Mouse (Mus musculus) C3H10T1/2 (cell line): Measurements from ENCODE around the gene Ttll3. TPM values are rescaled to one million over a fixed set of nuclear protein-coding genes. Genes with fewer than 3 reads are reported as not detected.

Source experiments
- polyA plus RNA-seq, 2 experiments: library from polyadenylated mRNA; unstranded; fragments of >200 nt; fragmentation: generic; extraction: Trizol; gene quantifications; one replicate each; pipeline ENCODE4 v1.2.1; 2012; ENCODE audit warnings: missing spikeins in 2 of 2

The Ttll3 gene
- 1 to 10 TPM in 1 of 2 experiments, under 1 TPM in 1; 0.75 to 7.1 TPM for polyA plus RNA-seq

DNA sequence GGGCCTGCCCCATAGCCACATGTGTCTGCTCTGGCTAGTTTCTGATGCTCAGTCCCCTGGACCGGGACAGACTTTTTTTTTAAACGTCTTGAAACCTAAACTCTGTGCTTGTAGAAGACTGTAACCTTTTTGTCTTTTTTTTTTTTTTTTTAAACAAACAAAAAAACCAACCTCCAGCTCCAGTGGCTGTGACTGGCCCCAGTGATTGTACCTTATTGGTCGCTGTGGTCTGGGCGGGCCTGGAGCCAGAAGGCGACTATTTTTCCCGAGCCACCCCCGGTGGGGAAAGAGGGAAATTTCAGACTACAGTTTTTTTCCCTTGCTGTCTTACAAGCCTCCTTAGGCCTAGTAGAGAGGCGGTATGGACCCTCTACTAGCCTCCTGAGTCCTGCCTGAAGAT, at the start of gene Ttll3:
TSS of gene Ttll3 (plus strand) at position 301 of the 400 bp plus-strand sequence.

DNA sequence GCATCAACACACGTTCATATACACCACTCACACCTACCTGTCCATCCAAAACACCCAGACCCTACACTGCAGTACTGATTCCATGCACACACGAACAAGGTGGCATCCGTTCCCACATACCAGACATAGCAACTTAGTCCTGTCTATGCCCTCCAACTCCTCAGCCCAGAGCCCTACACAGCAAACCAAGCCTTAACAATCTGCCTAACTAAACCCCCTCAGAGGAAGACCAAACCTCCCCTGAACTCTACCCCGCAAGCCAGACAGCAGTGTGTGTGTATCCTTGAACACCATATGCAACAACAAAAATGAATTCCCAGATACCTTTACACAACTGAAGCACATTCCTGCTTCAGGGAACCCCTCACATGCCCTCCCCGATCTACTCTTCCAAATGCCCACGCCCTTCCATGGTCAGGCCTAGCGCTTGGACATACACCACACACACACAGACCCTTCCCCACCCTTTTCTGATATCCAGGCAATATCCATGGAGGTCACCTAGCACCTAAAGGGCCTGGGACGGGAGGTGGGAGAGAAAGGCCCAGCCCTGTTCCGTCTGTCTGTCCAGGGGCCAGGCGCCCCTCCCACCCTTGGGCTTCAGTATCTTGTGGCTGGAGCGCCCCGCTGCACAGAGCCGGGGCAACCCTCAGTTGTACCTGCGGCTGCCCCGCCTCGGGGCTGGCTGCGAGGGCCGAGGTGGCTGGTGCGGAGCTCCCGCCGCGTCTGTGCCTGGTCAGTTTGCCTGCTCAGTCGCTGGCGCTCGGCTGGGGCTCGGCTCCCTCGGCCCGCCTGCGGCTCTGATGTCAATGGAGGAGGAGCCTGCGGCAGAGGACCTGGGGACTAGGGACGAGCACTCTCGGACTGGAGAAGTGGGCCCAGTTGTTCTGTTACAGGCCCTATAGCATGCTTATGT, 45.6 kb upstream of the Ttll3 start, which contains the start of gene Camk1:
TSS of gene Camk1 (minus strand) at position 808 of the 916 bp plus-strand sequence.

GRCm38 (mm10) chr6:113377496-113378385, 11.3 kb upstream of the Ttll3 start, which contains the start of the genes Tada3 and Arpc4:
Gene Tada3, minus strand, starts transcription at chr6:113377883.
Gene Arpc4, plus strand, starts transcription at chr6:113378115.

DNA sequence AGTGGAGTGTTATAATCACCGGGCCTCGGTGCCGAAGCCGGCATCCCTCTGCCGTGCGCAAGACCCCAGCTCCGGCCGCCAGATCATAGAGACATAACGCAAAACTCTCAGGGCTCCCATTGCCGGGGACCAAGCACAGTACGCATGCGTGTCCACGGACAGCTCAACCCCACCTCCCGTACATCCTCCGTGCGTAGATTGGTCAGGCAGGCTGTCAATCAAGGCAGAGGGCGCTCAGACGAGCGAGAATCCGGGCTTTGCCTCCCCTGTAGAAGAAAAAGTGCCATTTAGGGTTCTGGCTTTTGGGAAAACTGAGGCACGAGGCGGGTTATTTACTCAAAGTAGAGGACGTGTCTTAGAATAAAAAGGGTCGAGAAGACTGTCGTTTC, 30.1 kb downstream of the Ttll3 start, which contains the start of gene Rpusd3:
TSS of gene Rpusd3 (minus strand) at position 142 of the 389 bp plus-strand sequence.

GRCm38 (mm10) chr6:113435664-113436205, 46.7 kb downstream of the Ttll3 start, which contains the start of gene Cidec:
Gene Cidec, minus strand, starts transcription at chr6:113435760.

DNA sequence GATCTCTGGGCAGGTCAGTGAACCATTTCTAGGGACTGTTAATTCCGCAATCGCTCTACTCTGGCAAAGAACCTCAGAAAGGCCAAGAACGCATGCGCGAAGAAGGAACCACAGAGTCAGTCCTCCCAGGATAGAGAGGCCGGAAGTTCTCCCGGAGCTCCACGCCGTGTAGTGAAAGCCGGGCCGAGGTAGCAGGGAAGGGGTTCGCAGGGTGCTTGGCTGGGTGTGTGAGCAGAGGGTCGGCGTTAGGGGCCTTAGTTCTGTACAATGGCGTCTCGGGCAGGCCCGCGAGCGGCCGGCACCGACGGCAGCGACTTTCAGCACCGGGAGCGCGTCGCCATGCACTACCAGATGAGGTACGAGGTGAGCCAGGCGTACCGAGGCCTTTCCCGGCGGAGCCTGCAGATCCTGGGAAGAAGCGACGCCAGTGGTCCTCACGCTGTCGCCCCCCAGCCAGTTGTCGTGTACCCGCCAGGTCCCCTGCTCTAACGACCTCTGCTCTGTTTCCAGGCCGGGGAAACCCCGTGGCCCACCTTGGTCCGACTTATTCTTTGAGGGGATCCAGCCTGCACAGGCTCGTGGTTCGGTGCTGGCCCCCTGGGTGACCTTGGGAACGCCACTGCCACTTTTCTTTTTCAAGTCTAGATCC, 53.5 kb downstream of the Ttll3 start, which contains the start of gene Jagn1:
TSS of gene Jagn1 (plus strand) at position 128 of the 649 bp plus-strand sequence.

GRCm38 (mm10) chr6:113457952-113458534, 69.0 kb downstream of the Ttll3 start, which contains the start of gene Il17re:
Gene Il17re, plus strand, starts transcription at chr6:113458484.

Other genes with a start within 250 kb of the Ttll3 start
- 10 to 100 TPM in 1 of 2 experiments, 1 to 10 TPM in 1; 1.7 to 10.5 TPM for gene Lhfpl4, start 193.9 kb upstream of the Ttll3 start, polyA plus RNA-seq
- gene Mtmr14, start 151.4 kb upstream of the Ttll3 start, polyA plus RNA-seq = 10 to 100 TPM; 20.4 to 29.4 TPM
- under 1 TPM; 0.06 to 0.08 TPM for gene Cpne9, start 107.0 kb upstream of the Ttll3 start, polyA plus RNA-seq
- 10 to 100 TPM in 1 of 2 experiments, 1 to 10 TPM in 1; 3.4 to 11.1 TPM for gene Brpf1, start 82.1 kb upstream of the Ttll3 start, polyA plus RNA-seq
- 10 to 100 TPM; 11.4 to 15.7 TPM for gene Ogg1, start 62.3 kb upstream of the Ttll3 start, polyA plus RNA-seq
- gene Camk1, start 45.3 kb upstream of the Ttll3 start, polyA plus RNA-seq = 100 to 1,000 TPM in 1 of 2 experiments, 10 to 100 TPM in 1; 64.5 to 122 TPM
- gene Tada3, start 11.4 kb upstream of the Ttll3 start, polyA plus RNA-seq = 10 to 100 TPM; 27.6 to 50.9 TPM
- 100 to 1,000 TPM; 222 to 331 TPM for gene Arpc4, start 11.1 kb upstream of the Ttll3 start, polyA plus RNA-seq
- 10 to 100 TPM in 1 of 2 experiments, 1 to 10 TPM in 1; 7.3 to 13.4 TPM for gene Rpusd3, start 30.1 kb downstream of the Ttll3 start, polyA plus RNA-seq
- gene Cidec, start 46.5 kb downstream of the Ttll3 start, polyA plus RNA-seq = not detected
- 10 to 100 TPM; 43.5 to 47.0 TPM for gene Jagn1, start 53.3 kb downstream of the Ttll3 start, polyA plus RNA-seq
- gene Il17re, start 69.2 kb downstream of the Ttll3 start, polyA plus RNA-seq = under 1 TPM; 0.02 to 0.09 TPM
- gene Il17rc, start 82.2 kb downstream of the Ttll3 start, polyA plus RNA-seq = 10 to 100 TPM; 54.5 to 79.0 TPM
- gene Creld1, start 94.0 kb downstream of the Ttll3 start, polyA plus RNA-seq = 1 to 10 TPM in 1 of 2 experiments, under 1 TPM in 1; 0.23 to 3.3 TPM
- under 1 TPM; 0.01 to 0.06 TPM for gene Prrt3, start 112.7 kb downstream of the Ttll3 start, polyA plus RNA-seq
- 10 to 100 TPM; 19.3 to 81.3 TPM for gene Emc3, start 142.4 kb downstream of the Ttll3 start, polyA plus RNA-seq
- 1 to 10 TPM in 1 of 2 experiments, under 1 TPM in 1; 0.62 to 2.8 TPM for gene Fancd2, start 142.4 kb downstream of the Ttll3 start, polyA plus RNA-seq
- under 1 TPM in 1 of 2 experiments, not detected in 1; 0.12 TPM for gene Fancd2os, start 211.5 kb downstream of the Ttll3 start, polyA plus RNA-seq
- 100 to 1,000 TPM; 124 to 277 TPM for gene Brk1, start 215.5 kb downstream of the Ttll3 start, polyA plus RNA-seq
- 10 to 100 TPM in 1 of 2 experiments, 1 to 10 TPM in 1; 5.0 to 26.2 TPM for gene Vhl, start 234.7 kb downstream of the Ttll3 start, polyA plus RNA-seq
- gene Irak2, start 249.2 kb downstream of the Ttll3 start, polyA plus RNA-seq = 1 to 10 TPM; 1.9 to 6.9 TPM